Mouse (Mus musculus): ENCODE data around the gene Plscr2. TPM values are rescaled to one million over a fixed set of nuclear protein-coding genes. Genes with fewer than 3 reads are reported as not detected.

Gene Plscr2
- polyA plus RNA-seq, 1 experiment, result 3.3 TPM

- 95% methylated on average over 2 of the region's 2 CpGs for WGBS
- no peak overlapping the region for H3K4me3 ChIP-seq (ENCODE audit: control insufficient read depth, insufficient read depth, low read length)
- TF ChIP-seq POLR2A (IDR thresholded peaks at IDR 0.05; ENCODE audit: control insufficient read depth, extremely low read depth, insufficient read depth, low read length, poor library complexity) (no peak), CTCF (IDR thresholded peaks at IDR 0.05; ENCODE audit: borderline replicate concordance, control insufficient read depth, extremely low read depth, insufficient read depth, low read length, poor library complexity) (no peak)
- H3K27me3 ChIP-seq (ENCODE audit: control insufficient read depth, insufficient read depth, low read length), result no peaks in the 10 kb centered on the region
- no peaks in the 10 kb centered on the region for H3K36me3 ChIP-seq (ENCODE audit: control insufficient read depth, insufficient read depth, low read length)
- peaks cover 2% of the 10 kb centered on the region for H3K4me1 ChIP-seq (replicated peaks; ENCODE audit: control insufficient read depth, insufficient read depth, low read length)
- no peak overlapping the region for H3K27ac ChIP-seq (ENCODE audit: control insufficient read depth, insufficient read depth, low read length)
- DNase-seq, result no peak
These were observed 2.1 kb upstream of the Plscr2 start for GRCm38 (mm10) chr9:92273271-92273670.

- WGBS, result 42% methylated on average over 6 of the region's 6 CpGs
- Histone ChIP-seq H3K27ac (ENCODE audit: control insufficient read depth, insufficient read depth, low read length) (no peak overlapping the region), H3K36me3 (ENCODE audit: control insufficient read depth, insufficient read depth, low read length) (no peaks in the 10 kb centered on the region), H3K4me3 (ENCODE audit: control insufficient read depth, insufficient read depth, low read length) (no peak overlapping the region), H3K27me3 (ENCODE audit: control insufficient read depth, insufficient read depth, low read length) (no peaks in the 10 kb centered on the region), H3K4me1 (replicated peaks; ENCODE audit: control insufficient read depth, insufficient read depth, low read length) (peaks cover 2% of the 10 kb centered on the region)
- DNase-seq, result no peak
- TF ChIP-seq CTCF (IDR thresholded peaks at IDR 0.05; ENCODE audit: borderline replicate concordance, control insufficient read depth, extremely low read depth, insufficient read depth, low read length, poor library complexity) (no peak), POLR2A (IDR thresholded peaks at IDR 0.05; ENCODE audit: control insufficient read depth, extremely low read depth, insufficient read depth, low read length, poor library complexity) (no peak)
These were observed 1.2 kb upstream of the Plscr2 start for GRCm38 (mm10) chr9:92273956-92274762.

- TF ChIP-seq CTCF (IDR thresholded peaks at IDR 0.05; ENCODE audit: borderline replicate concordance, control insufficient read depth, extremely low read depth, insufficient read depth, low read length, poor library complexity), result no peak
- no peak overlapping the region for H3K4me3 ChIP-seq (ENCODE audit: control insufficient read depth, insufficient read depth, low read length)
- 96% methylated on average over 7 of the region's 7 CpGs for WGBS
- H3K27ac ChIP-seq (ENCODE audit: control insufficient read depth, insufficient read depth, low read length), result no peak overlapping the region
- no peaks in the 10 kb centered on the region for H3K27me3 ChIP-seq (ENCODE audit: control insufficient read depth, insufficient read depth, low read length)
- H3K36me3 ChIP-seq (ENCODE audit: control insufficient read depth, insufficient read depth, low read length), result no peaks in the 10 kb centered on the region
- DNase-seq, result no peak
- peaks cover 2% of the 10 kb centered on the region for H3K4me1 ChIP-seq (replicated peaks; ENCODE audit: control insufficient read depth, insufficient read depth, low read length)
These were observed 958 bp downstream of the Plscr2 start for GRCm38 (mm10) chr9:92276360-92276759.

GRCm38 (mm10) chr9:92280048-92280447, 4.6 kb downstream of the Plscr2 start:
- H3K4me1 ChIP-seq (replicated peaks; ENCODE audit: control insufficient read depth, insufficient read depth, low read length), result no peaks in the 10 kb centered on the region
- no peak for DNase-seq
- no peaks in the 10 kb centered on the region for H3K36me3 ChIP-seq (ENCODE audit: control insufficient read depth, insufficient read depth, low read length)
- no peaks in the 10 kb centered on the region for H3K27me3 ChIP-seq (ENCODE audit: control insufficient read depth, insufficient read depth, low read length)
- no peak overlapping the region for H3K27ac ChIP-seq (ENCODE audit: control insufficient read depth, insufficient read depth, low read length)
- WGBS, result 56% methylated on average over 1 of the region's 1 CpGs
- no peak for TF ChIP-seq CTCF (IDR thresholded peaks at IDR 0.05; ENCODE audit: borderline replicate concordance, control insufficient read depth, extremely low read depth, insufficient read depth, low read length, poor library complexity)
- TF ChIP-seq POLR2A (IDR thresholded peaks at IDR 0.05; ENCODE audit: control insufficient read depth, extremely low read depth, insufficient read depth, low read length, poor library complexity), result no peak
- no peak overlapping the region for H3K4me3 ChIP-seq (ENCODE audit: control insufficient read depth, insufficient read depth, low read length)

GRCm38 (mm10) chr9:92282563-92283171, 7.3 kb downstream of the Plscr2 start:
- WGBS, result 85% methylated on average over 7 of the region's 7 CpGs
- no peaks in the 10 kb centered on the region for H3K4me1 ChIP-seq (replicated peaks; ENCODE audit: control insufficient read depth, insufficient read depth, low read length)
- no peaks in the 10 kb centered on the region for H3K36me3 ChIP-seq (ENCODE audit: control insufficient read depth, insufficient read depth, low read length)
- no peak overlapping the region for H3K4me3 ChIP-seq (ENCODE audit: control insufficient read depth, insufficient read depth, low read length)
- no peak for DNase-seq
- no peak for TF ChIP-seq CTCF (IDR thresholded peaks at IDR 0.05; ENCODE audit: borderline replicate concordance, control insufficient read depth, extremely low read depth, insufficient read depth, low read length, poor library complexity)
- no peak for TF ChIP-seq POLR2A (IDR thresholded peaks at IDR 0.05; ENCODE audit: control insufficient read depth, extremely low read depth, insufficient read depth, low read length, poor library complexity)
- no peaks in the 10 kb centered on the region for H3K27me3 ChIP-seq (ENCODE audit: control insufficient read depth, insufficient read depth, low read length)
- H3K27ac ChIP-seq (ENCODE audit: control insufficient read depth, insufficient read depth, low read length), result no peak overlapping the region

GRCm38 (mm10) chr9:92289675-92290074, 14.3 kb downstream of the Plscr2 start:
- DNase-seq, result no peak
- WGBS, result 10% methylated on average over 3 of the region's 3 CpGs
- no peaks in the 10 kb centered on the region for H3K36me3 ChIP-seq (ENCODE audit: control insufficient read depth, insufficient read depth, low read length)
- no peak for TF ChIP-seq CTCF (IDR thresholded peaks at IDR 0.05; ENCODE audit: borderline replicate concordance, control insufficient read depth, extremely low read depth, insufficient read depth, low read length, poor library complexity)
- TF ChIP-seq POLR2A (IDR thresholded peaks at IDR 0.05; ENCODE audit: control insufficient read depth, extremely low read depth, insufficient read depth, low read length, poor library complexity), result no peak
- H3K27ac ChIP-seq (ENCODE audit: control insufficient read depth, insufficient read depth, low read length), result no peak overlapping the region
- H3K4me1 ChIP-seq (replicated peaks; ENCODE audit: control insufficient read depth, insufficient read depth, low read length), result no peaks in the 10 kb centered on the region
- H3K4me3 ChIP-seq (ENCODE audit: control insufficient read depth, insufficient read depth, low read length), result no peak overlapping the region
- H3K27me3 ChIP-seq (ENCODE audit: control insufficient read depth, insufficient read depth, low read length), result no peaks in the 10 kb centered on the region

All from thymus, adult 2 months (tissue).